Mouse (Mus musculus) hindbrain, embryonic 13.5 days (tissue): Measurements from ENCODE around the gene Helz2. TPM values are rescaled to one million over a fixed set of nuclear protein-coding genes. Genes with fewer than 3 reads are reported as not detected.
"Not testable (repeated sequence)": the region's sequence is repeated elsewhere in the genome, so short reads cannot be mapped to it uniquely, and the experiment has no call there.

ENCODE experiments used
- ATAC-seq: fragments of 200-750 bp; cut with Nextera tagmentation; 2 replicates; pipeline ENCODE4 v1.8.0; 2017; ENCODE audit warnings: moderate TSS enrichment; ENCODE audit not compliant: low FRiP score
- H3K27ac ChIP-seq: fragments of 300-500 bp; sonication (generic); 2 replicates; pipeline ENCODE4 v1.5.1; 2015; ENCODE audit warnings: inconsistent platforms, mild to moderate bottlenecking, moderate library complexity
- H3K27me3 ChIP-seq: fragments of 300-500 bp; sonication (generic); 2 replicates; pipeline ENCODE4 v1.6.1; 2015; ENCODE audit warnings: mild to moderate bottlenecking, inconsistent platforms
- H3K36me3 ChIP-seq: fragments of 300-500 bp; sonication (generic); 2 replicates; pipeline ENCODE4 v1.6.1; 2015; ENCODE audit warnings: mild to moderate bottlenecking, inconsistent platforms
- H3K4me1 ChIP-seq: fragments of 300-500 bp; sonication (generic); replicated peaks from 2 replicates; pipeline ENCODE4 v1.6.1; 2015; ENCODE audit warnings: inconsistent platforms
- H3K4me2 ChIP-seq: fragments of 300-500 bp; sonication (generic); 2 replicates; pipeline ENCODE4 v1.6.1; 2015; ENCODE audit warnings: inconsistent platforms, mild to moderate bottlenecking, moderate library complexity
- H3K4me3 ChIP-seq: fragments of 300-500 bp; sonication (generic); 2 replicates; pipeline ENCODE4 v1.5.1; 2015; ENCODE audit warnings: mild to moderate bottlenecking, inconsistent platforms
- H3K9ac ChIP-seq: fragments of 300-500 bp; sonication (generic); 2 replicates; pipeline ENCODE4 v1.6.1; 2015; ENCODE audit warnings: mild to moderate bottlenecking, inconsistent platforms
- H3K9me3 ChIP-seq: fragments of 300-500 bp; sonication (generic); 2 replicates; pipeline ENCODE4 v1.6.1; 2016; ENCODE audit warnings: inconsistent platforms
- WGBS: fragments of 180-500 bp; shearing (Covaris S2); methylation state at CpG from one replicate; pipeline ENCODE4 v1.1.7; 2015; 5-methylcytosine and 5-hydroxymethylcytosine counted together
- polyA plus RNA-seq: library from polyadenylated mRNA; unstranded; fragments of >200 nt; fragmentation: Nextera tagmentation; extraction: Ambion mirVana; gene quantifications from 2 replicates; pipeline ENCODE4 v1.2.1, GENCODE M21; 2015

Gene Helz2
- polyA plus RNA-seq, 1 experiment from 2014 or later: 0.38 TPM

DNA sequence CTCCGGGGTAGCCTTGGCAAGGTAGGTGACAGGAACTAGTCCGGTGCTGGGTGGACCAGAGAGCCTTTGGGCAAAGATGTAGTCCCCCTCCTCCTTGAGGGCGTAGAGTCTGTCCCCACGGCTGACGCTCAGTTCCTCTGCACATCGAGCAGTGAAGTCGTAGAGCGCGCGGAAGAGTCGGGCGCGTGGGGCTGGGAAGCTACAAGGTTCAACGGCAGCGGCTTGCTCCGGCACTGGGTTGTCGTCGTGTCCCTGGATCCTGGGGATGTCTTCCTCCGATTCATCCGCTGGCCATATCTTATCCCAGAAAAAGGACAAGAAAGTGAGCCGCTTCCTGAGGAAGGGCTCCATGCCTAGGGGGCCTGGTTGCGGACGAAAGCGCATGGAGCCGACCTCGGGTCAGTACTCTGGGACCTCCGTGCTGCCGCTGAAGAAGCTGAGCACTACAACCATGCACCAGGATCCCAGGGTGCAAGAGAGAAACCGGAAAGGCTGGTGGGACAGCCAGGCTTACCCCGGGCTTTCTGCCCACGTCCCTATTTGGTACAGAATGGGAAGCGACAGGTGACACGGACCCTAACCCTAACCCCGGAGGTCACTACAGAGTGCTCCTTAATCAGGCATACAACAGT is 29.3 kb downstream of the Helz2 start:
- Histone ChIP-seq H3K27ac (no peak overlapping the region), H3K4me1 (peaks cover 15% of the 10 kb centered on the region), H3K27me3 (peaks cover 56% of the 10 kb centered on the region), H3K4me3 (peak overlapping the region; percentile 29), H3K9me3 (no peaks in the 10 kb centered on the region), H3K4me2 (peak overlapping the region; percentile 56), H3K9ac (peak overlapping the region; percentile 59), H3K36me3 (no peaks in the 10 kb centered on the region)
- ATAC-seq: no peak
- WGBS: 4% methylated on average over 34 of the region's 34 CpGs

DNA sequence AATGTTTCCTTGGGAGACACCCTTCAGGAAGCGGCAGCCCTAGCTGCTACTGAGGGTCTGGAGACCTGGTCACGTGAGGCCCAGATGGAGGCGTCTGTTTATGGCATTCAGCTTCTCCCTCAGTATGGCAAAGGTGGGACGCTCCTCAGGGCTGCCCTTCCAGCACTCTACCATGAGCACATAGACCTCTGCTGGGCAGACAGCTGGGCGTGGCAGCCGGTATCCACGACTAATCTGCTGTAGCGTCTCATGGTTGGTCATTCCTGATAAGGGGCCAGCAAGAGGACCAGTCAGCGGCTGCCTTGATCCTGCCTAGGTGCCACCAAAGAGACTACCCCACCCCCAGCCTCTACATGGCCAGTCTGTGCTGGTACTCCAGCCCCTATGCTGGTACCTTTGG is 35.7 kb downstream of the Helz2 start:
- peaks cover 14% of the 10 kb centered on the region for H3K27me3 ChIP-seq
- no peaks in the 10 kb centered on the region for H3K4me1 ChIP-seq
- WGBS: 87% methylated on average over 9 of the region's 9 CpGs

GRCm38 (mm10) chr2:181205678-181206077 is 36.1 kb downstream of the Helz2 start:
- H3K4me3 ChIP-seq: no peak overlapping the region
- no peaks in the 10 kb centered on the region for H3K9me3 ChIP-seq
- no peak overlapping the region for H3K4me2 ChIP-seq
- H3K9ac ChIP-seq: no peak overlapping the region
- H3K4me1 ChIP-seq: no peaks in the 10 kb centered on the region
- no peaks in the 10 kb centered on the region for H3K36me3 ChIP-seq
- no peak overlapping the region for H3K27ac ChIP-seq
- H3K27me3 ChIP-seq: peaks cover 11% of the 10 kb centered on the region
- no peak for ATAC-seq
- 93% methylated on average over 5 of the region's 5 CpGs for WGBS

More for the DNA sequence above, 35.7 kb downstream of the Helz2 start:
- no peaks in the 10 kb centered on the region for H3K36me3 ChIP-seq
- H3K9me3 ChIP-seq: no peaks in the 10 kb centered on the region
- H3K27ac ChIP-seq: no peak overlapping the region
- H3K4me3 ChIP-seq: no peak overlapping the region
- no peak overlapping the region for H3K9ac ChIP-seq
- ATAC-seq: no peak
- no peak overlapping the region for H3K4me2 ChIP-seq

DNA sequence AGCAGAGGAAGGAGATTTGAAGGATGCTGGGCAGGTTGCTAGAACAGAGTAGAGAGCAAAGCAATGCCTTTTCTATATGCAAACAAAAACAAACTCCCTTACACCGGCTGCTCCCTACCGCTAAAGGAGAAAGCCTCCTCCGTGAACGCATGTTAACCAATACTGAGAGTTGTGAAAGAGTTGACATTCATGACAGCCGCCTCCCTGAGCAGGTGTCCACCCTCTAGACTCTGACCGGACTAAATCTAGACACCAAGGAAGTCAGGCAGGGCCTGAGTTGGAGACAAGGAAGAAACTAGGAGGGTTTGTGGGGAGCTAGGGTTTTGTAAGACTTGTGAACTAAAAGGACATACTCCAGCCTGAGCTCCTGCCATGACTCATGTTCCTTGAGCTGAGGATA is 38.9 kb downstream of the Helz2 start:
- Histone ChIP-seq H3K27me3 (0 out of 2 replicates have a peak, but pooled peaks cover 4% of the 10 kb centered on the region), H3K4me2 (no peak overlapping the region), H3K27ac (no peak overlapping the region), H3K9me3 (no peaks in the 10 kb centered on the region), H3K36me3 (no peaks in the 10 kb centered on the region), H3K9ac (no peak overlapping the region), H3K4me3 (no peak overlapping the region), H3K4me1 (no peaks in the 10 kb centered on the region)
- no peak for ATAC-seq
- 85% methylated on average over 6 of the region's 6 CpGs for WGBS

GRCm38 (mm10) chr2:181202422-181202821 is 39.4 kb downstream of the Helz2 start, which contains the start of gene Ptk6:
Gene Ptk6, minus strand, starts transcription at chr2:181202789.
- Histone ChIP-seq H3K9me3 (no peaks in the 10 kb centered on the region), H3K4me1 (no peaks in the 10 kb centered on the region), H3K27me3 (0 out of 2 replicates have a peak, but pooled peaks cover 4% of the 10 kb centered on the region), H3K4me2 (no peak within 1 kb of the TSS), H3K9ac (no peak within 1 kb of the TSS), H3K36me3 (no peaks in the 10 kb centered on the region), H3K4me3 (no peak within 1 kb of the TSS), H3K27ac (no peak within 1 kb of the TSS)
- WGBS: 87% methylated on average over 3 of the region's 3 CpGs
- no peak for ATAC-seq

- ATAC-seq: no peak
- Histone ChIP-seq H3K27me3 (0 out of 2 replicates have a peak, but pooled peaks cover 4% of the 10 kb centered on the region), H3K9ac (no peak overlapping the region), H3K27ac (no peak overlapping the region), H3K9me3 (no peaks in the 10 kb centered on the region), H3K36me3 (no peaks in the 10 kb centered on the region), H3K4me2 (no peak overlapping the region), H3K4me3 (no peak overlapping the region), H3K4me1 (no peaks in the 10 kb centered on the region)
- whole genome bisulfite sequencing: 85% methylated on average over 3 of the region's 3 CpGs
Observed at GRCm38 (mm10) chr2:181201606-181202005, 40.2 kb downstream of the Helz2 start.

DNA sequence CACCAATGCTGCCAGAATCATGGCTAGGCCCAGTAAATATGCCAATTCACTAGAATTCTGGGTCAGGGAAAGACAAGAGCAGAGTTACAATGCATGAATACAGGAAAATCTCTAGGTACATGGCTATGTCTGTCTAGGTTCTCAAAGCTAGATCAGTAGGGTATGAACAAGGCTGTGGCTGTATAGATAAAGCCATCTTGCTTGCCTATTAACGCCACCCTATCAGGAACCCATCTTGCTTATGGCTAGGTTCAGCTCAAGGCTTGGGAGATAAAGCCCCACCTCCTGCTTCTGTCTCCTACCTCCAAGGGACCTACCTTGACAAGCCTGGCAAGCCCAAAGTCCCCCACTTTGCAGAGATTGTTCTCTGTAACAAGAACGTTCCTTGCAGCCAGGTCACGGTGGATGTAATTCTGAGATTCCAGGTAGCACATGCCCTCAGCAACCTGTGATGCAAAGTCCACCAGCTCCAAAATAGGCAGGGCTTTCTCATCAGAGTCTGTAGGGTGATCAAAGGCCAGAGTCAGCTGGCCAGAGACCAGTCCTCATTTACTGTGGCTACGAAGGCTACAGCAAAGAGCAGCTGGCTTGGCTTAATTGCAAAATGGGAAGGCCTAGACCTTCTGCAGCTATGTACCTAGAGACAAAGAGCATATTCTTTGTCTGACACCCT is 45.1 kb downstream of the Helz2 start:
- Histone ChIP-seq H3K4me1 (no peaks in the 10 kb centered on the region), H3K36me3 (no peaks in the 10 kb centered on the region), H3K4me3 (no peak overlapping the region), H3K27me3 (0 out of 2 replicates have a peak, but pooled peaks cover 4% of the 10 kb centered on the region), H3K4me2 (no peak overlapping the region), H3K27ac (no peak overlapping the region), H3K9ac (no peak overlapping the region), H3K9me3 (no peaks in the 10 kb centered on the region)
- 93% methylated on average over 4 of the region's 4 CpGs for WGBS
- ATAC-seq: no peak

- H3K9me3 ChIP-seq: no peaks in the 10 kb centered on the region
- H3K9ac ChIP-seq: no peak overlapping the region
- H3K27me3 ChIP-seq: no peaks in the 10 kb centered on the region
- peaks cover 13% of the 10 kb centered on the region for H3K36me3 ChIP-seq
- H3K27ac ChIP-seq: no peak overlapping the region
- H3K4me3 ChIP-seq: no peak overlapping the region
- ATAC-seq: no peak
- peaks cover 10% of the 10 kb centered on the region for H3K4me1 ChIP-seq
- no peak overlapping the region for H3K4me2 ChIP-seq
- WGBS: 84% methylated on average over 3 of the region's 3 CpGs
Observed at GRCm38 (mm10) chr2:181193044-181193443, 48.8 kb downstream of the Helz2 start.

DNA sequence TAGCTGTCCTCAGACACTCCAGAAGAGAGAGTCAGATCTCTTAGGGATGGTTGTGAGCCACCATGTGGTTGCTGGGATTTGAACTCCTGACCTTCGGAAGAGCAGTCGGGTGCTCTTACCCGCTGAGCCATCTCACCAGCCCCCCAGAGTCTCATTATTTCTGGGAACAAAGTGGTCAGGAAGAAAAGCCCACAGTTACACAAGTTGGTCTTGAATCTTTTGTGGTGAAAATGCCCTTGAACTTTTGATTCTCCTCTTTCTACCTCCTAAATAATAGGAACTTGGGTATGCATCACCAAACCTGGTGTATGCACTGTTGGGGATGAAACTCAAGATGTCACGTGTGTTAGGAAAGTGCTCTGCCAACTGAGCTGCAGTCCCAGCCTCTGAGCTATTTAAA is 49.9 kb downstream of the Helz2 start:
- H3K27me3 ChIP-seq: no peaks in the 10 kb centered on the region
- no peak overlapping the region for H3K27ac ChIP-seq
- H3K9me3 ChIP-seq: no peaks in the 10 kb centered on the region
- no peak for ATAC-seq
- 57% methylated on average over 4 of the region's 4 CpGs for WGBS
- no peak overlapping the region for H3K4me3 ChIP-seq
- no peak overlapping the region for H3K9ac ChIP-seq
- H3K36me3 ChIP-seq: peaks cover 13% of the 10 kb centered on the region
- H3K4me2 ChIP-seq: no peak overlapping the region
- peaks cover 12% of the 10 kb centered on the region for H3K4me1 ChIP-seq

- H3K27ac ChIP-seq, H3K4me3 ChIP-seq, H3K4me2 ChIP-seq, H3K9ac ChIP-seq, H3K9me3 ChIP-seq, ATAC-seq, H3K27me3 ChIP-seq: not testable (repeated sequence)
- H3K36me3 ChIP-seq: peaks cover 13% of the 10 kb centered on the region
- 74% methylated on average over 4 of the region's 4 CpGs for WGBS
- peaks cover 13% of the 10 kb centered on the region for H3K4me1 ChIP-seq
Observed at GRCm38 (mm10) chr2:181191385-181191784, 50.4 kb downstream of the Helz2 start.

DNA sequence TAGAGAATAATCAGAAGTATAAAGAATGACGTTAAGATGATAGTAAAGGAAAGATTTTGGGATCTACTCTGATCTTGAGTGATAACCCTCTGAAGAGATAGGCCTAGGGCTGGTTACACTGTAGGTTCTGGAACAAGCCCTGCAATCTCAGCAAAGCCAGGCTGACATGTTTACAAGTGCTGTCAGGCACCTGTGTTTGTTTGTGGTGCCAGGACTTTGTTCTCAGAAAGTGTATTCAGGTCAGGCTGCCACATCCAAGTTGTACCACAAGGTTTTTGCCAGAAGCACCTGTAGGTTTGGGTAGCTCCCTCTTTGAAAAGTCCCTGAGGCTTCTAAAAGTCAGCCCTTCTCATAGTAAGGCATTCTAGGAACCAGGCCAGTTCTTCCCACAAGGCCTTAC is 52.5 kb downstream of the Helz2 start:
- Histone ChIP-seq H3K9me3 (no peaks in the 10 kb centered on the region), H3K27me3 (no peaks in the 10 kb centered on the region), H3K9ac (no peak overlapping the region), H3K4me1 (peaks cover 20% of the 10 kb centered on the region), H3K4me2 (no peak overlapping the region), H3K27ac (no peak overlapping the region), H3K36me3 (peaks cover 13% of the 10 kb centered on the region), H3K4me3 (no peak overlapping the region)
- 97% methylated on average over 1 of the region's 1 CpGs for WGBS
- no peak for ATAC-seq

DNA sequence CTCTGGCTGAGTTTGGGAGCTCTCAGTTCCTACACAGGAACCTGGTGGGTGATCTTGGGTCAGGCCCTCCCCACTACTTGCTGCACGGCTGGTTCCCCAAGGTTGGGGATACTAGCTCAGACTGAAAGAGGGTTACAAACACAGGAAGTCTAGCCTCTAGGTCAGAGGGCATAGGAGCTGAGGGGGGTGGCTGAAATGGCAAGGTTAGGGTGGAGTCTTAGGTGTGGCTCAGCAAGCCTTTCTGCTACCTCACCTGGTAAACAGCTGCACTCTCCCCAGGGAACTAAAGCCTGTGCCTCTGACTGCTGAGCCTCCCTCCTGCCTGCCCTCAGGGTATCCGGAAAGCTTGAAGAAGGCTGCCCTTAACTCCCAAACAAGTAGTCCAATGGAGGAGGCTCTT is 53.1 kb downstream of the Helz2 start:
- peaks cover 20% of the 10 kb centered on the region for H3K4me1 ChIP-seq
- H3K27me3 ChIP-seq: no peaks in the 10 kb centered on the region
- H3K36me3 ChIP-seq: peaks cover 13% of the 10 kb centered on the region
- H3K9me3 ChIP-seq: no peaks in the 10 kb centered on the region
- H3K9ac ChIP-seq: peak overlapping the region; percentile 98
- H3K4me3 ChIP-seq: peak overlapping the region; percentile 62
- peak overlapping the region; percentile 96 for H3K27ac ChIP-seq
- ATAC-seq: no peak
- H3K4me2 ChIP-seq: peak overlapping the region; percentile 68
- WGBS: 83% methylated on average over 2 of the region's 2 CpGs
